Mouse (Mus musculus): ENCODE measurements around the gene Nkiras1. TPM values are rescaled to one million over a fixed set of nuclear protein-coding genes. Genes with fewer than 3 reads are reported as not detected.
"Not testable (repeated sequence)": the region's sequence is repeated elsewhere in the genome, so short reads cannot be mapped to it uniquely, and the experiment has no call there.

Gene Nkiras1
- polyA plus RNA-seq, 1 experiment: 5.1 TPM

GRCm38 (mm10) chr14:18269947-18270528 is 898 bp upstream of the Nkiras1 start:
- under 1% methylated on average over 24 of the region's 24 CpGs for WGBS
- DNase-seq (ENCODE audit: low read depth, low spot score): not testable (repeated sequence)

- DNase-seq (ENCODE audit: low read depth, low spot score): no peak
- 4% methylated on average over 7 of the region's 7 CpGs for WGBS
These were observed 730 bp downstream of the Nkiras1 start for GRCm38 (mm10) chr14:18271666-18272065.

- 83% methylated on average over 1 of the region's 1 CpGs for WGBS
- no peak for DNase-seq (ENCODE audit: low read depth, low spot score)
These were observed 3.6 kb downstream of the Nkiras1 start for GRCm38 (mm10) chr14:18274526-18274925.

GRCm38 (mm10) chr14:18280375-18280774 is 9.4 kb downstream of the Nkiras1 start:
- no peak for DNase-seq (ENCODE audit: low read depth, low spot score)
- 65% methylated on average over 5 of the region's 5 CpGs for WGBS

- no peak for DNase-seq (ENCODE audit: low read depth, low spot score)
These were observed 13.6 kb downstream of the Nkiras1 start for GRCm38 (mm10) chr14:18284581-18284980.

GRCm38 (mm10) chr14:18285476-18285875 is 14.5 kb downstream of the Nkiras1 start:
- DNase-seq (ENCODE audit: low read depth, low spot score): no peak
- WGBS: 83% methylated on average over 3 of the region's 3 CpGs

More at GRCm38 (mm10) chr14:18284581-18284980, 13.6 kb downstream of the Nkiras1 start:
- 57% methylated on average over 2 of the region's 2 CpGs for WGBS

- no peak for DNase-seq (ENCODE audit: low read depth, low spot score)
- 80% methylated on average over 2 of the region's 2 CpGs for WGBS
These were observed 15.5 kb downstream of the Nkiras1 start for GRCm38 (mm10) chr14:18286441-18286840.

- no peak for DNase-seq (ENCODE audit: low read depth, low spot score)
- 58% methylated on average over 2 of the region's 2 CpGs for WGBS
These were observed 16.5 kb downstream of the Nkiras1 start for GRCm38 (mm10) chr14:18287391-18287790.

- whole genome bisulfite sequencing: 89% methylated on average over 3 of the region's 3 CpGs
- no peak for DNase-seq (ENCODE audit: low read depth, low spot score)
These were observed 21.2 kb downstream of the Nkiras1 start for GRCm38 (mm10) chr14:18292111-18292510.

- DNase-seq (ENCODE audit: low read depth, low spot score): no peak
- 85% methylated on average over 3 of the region's 3 CpGs for WGBS
These were observed 21.6 kb downstream of the Nkiras1 start for GRCm38 (mm10) chr14:18292578-18292977.

- WGBS: 81% methylated on average over 2 of the region's 2 CpGs
- DNase-seq (ENCODE audit: low read depth, low spot score): no peak
These were observed 26.5 kb downstream of the Nkiras1 start for GRCm38 (mm10) chr14:18297441-18297840.

- DNase-seq (ENCODE audit: low read depth, low spot score): no peak
- WGBS: 92% methylated on average over 2 of the region's 2 CpGs
These were observed 27.9 kb downstream of the Nkiras1 start for GRCm38 (mm10) chr14:18298874-18299273.

GRCm38 (mm10) chr14:18300676-18301075 is 29.7 kb downstream of the Nkiras1 start:
- WGBS: 98% methylated on average over 2 of the region's 2 CpGs
- DNase-seq (ENCODE audit: low read depth, low spot score): no peak

GRCm38 (mm10) chr14:18301591-18301990 is 30.7 kb downstream of the Nkiras1 start:
- no peak for DNase-seq (ENCODE audit: low read depth, low spot score)
- WGBS: 22% methylated on average over 3 of the region's 3 CpGs

- no peak for DNase-seq (ENCODE audit: low read depth, low spot score)
- WGBS: 59% methylated on average over 3 of the region's 3 CpGs
These were observed 31.8 kb downstream of the Nkiras1 start for GRCm38 (mm10) chr14:18302750-18303149.

- WGBS: 65% methylated on average over 4 of the region's 4 CpGs
- no peak for DNase-seq (ENCODE audit: low read depth, low spot score)
These were observed 32.3 kb downstream of the Nkiras1 start for GRCm38 (mm10) chr14:18303262-18303661.

GRCm38 (mm10) chr14:18304165-18304564 is 33.2 kb downstream of the Nkiras1 start:
- no peak for DNase-seq (ENCODE audit: low read depth, low spot score)
- 93% methylated on average over 5 of the region's 5 CpGs for WGBS

- no peak for DNase-seq (ENCODE audit: low read depth, low spot score)
- WGBS: 31% methylated on average over 11 of the region's 11 CpGs
These were observed 46.8 kb downstream of the Nkiras1 start for GRCm38 (mm10) chr14:18317457-18318411.

- WGBS: 35% methylated on average over 32 of the region's 37 CpGs
- no peak for DNase-seq (ENCODE audit: low read depth, low spot score)
These were observed 56.2 kb downstream of the Nkiras1 start for GRCm38 (mm10) chr14:18326968-18327672.
